Mouse (Mus musculus) liver, adult 2 months (tissue): ENCODE results near the gene Grin3b. TPM values are rescaled to one million over a fixed set of nuclear protein-coding genes. Genes with fewer than 3 reads are reported as not detected.

ENCODE experiments used
- DNase-seq: peaks from one replicate; pipeline ENCODE4 v3.0.0-alpha.2; 2011; ENCODE audit warnings: low read depth, low spot score; ENCODE audit errors: extremely low read depth
- H3K27ac ChIP-seq: fragments of 200-500 bp; replicated peaks from 2 replicates; pipeline ENCODE4 v1.5.1; 2012; ENCODE audit warnings: low read depth, mild to moderate bottlenecking, control low read depth, inconsistent platforms, low read length; ENCODE audit not compliant: insufficient read depth
- H3K27me3 ChIP-seq: fragments of 200-500 bp; 2 replicates; pipeline ENCODE4 v1.6.1; 2012; ENCODE audit warnings: mild to moderate bottlenecking, moderate library complexity, low read length, inconsistent platforms; ENCODE audit not compliant: control insufficient read depth, insufficient read depth
- H3K36me3 ChIP-seq: fragments of 200-500 bp; 2 replicates; pipeline ENCODE4 v1.6.1; 2012; ENCODE audit warnings: low read length, inconsistent platforms; ENCODE audit not compliant: control insufficient read depth, insufficient read depth
- H3K4me1 ChIP-seq: fragments of 200-500 bp; 2 replicates; pipeline ENCODE4 v1.6.1; 2011; ENCODE audit warnings: low read length; ENCODE audit not compliant: control insufficient read depth, insufficient read depth
- H3K4me3 ChIP-seq: fragments of 200-500 bp; 2 replicates; pipeline ENCODE4 v1.5.1; 2011; ENCODE audit warnings: low read depth, mild to moderate bottlenecking, control low read depth, low read length, moderate library complexity; ENCODE audit not compliant: insufficient read depth
- H3K79me2 ChIP-seq: fragments of 200-500 bp; 2 replicates; pipeline ENCODE4 v1.6.1; 2012; ENCODE audit warnings: inconsistent platforms, mild to moderate bottlenecking, low read length, moderate library complexity; ENCODE audit not compliant: control insufficient read depth, insufficient read depth
- H3K9ac ChIP-seq: fragments of 200-500 bp; 2 replicates; pipeline ENCODE4 v1.6.1; 2012; ENCODE audit warnings: low read depth, mild to moderate bottlenecking, control low read depth, inconsistent platforms, low read length
- CTCF ChIP-seq: fragments of 200-500 bp; IDR thresholded peaks from 2 replicates; pipeline ENCODE4 v1.5.1; 2011; ENCODE audit warnings: low read depth, low read length, control low read depth
- POLR2A ChIP-seq: fragments of 200-500 bp; IDR thresholded peaks from 2 replicates; pipeline ENCODE4 v1.6.1; 2011; ENCODE audit warnings: low read length, control low read depth; ENCODE audit not compliant: insufficient read depth; ENCODE audit errors: extremely low read depth
- WGBS: fragments of 180-500 bp; shearing (Covaris S2); methylation state at CpG from one replicate; pipeline ENCODE4 v1.1.7; 2018; 5-methylcytosine and 5-hydroxymethylcytosine counted together
- polyA plus RNA-seq: library from polyadenylated mRNA; depleted of rRNA; stranded (reverse); fragments of >200 nt; gene quantifications from 2 replicates; pipeline ENCODE4 v1.2.3, GENCODE M21; 2012
- total RNA-seq: library from RNA; depleted of rRNA; stranded (reverse); fragments of >200 nt; gene quantifications from 2 replicates; pipeline ENCODE4 v1.2.3, GENCODE M21; 2014

Gene Grin3b
- total and polyA plus RNA-seq, 2 experiments, result 0.18 to 0.45 TPM

- DNase-seq, result no peak
- H3K36me3 ChIP-seq, result no peaks in the 10 kb centered on the region
- H3K27ac ChIP-seq, result peak overlapping the region; percentile 59; the same call in 1 of the 2 replicates
- H3K27me3 ChIP-seq, result no peaks in the 10 kb centered on the region
- H3K9ac ChIP-seq, result no peak overlapping the region
- H3K4me1 ChIP-seq, result peaks cover 36% of the 10 kb centered on the region
- no peaks in the 10 kb centered on the region for H3K79me2 ChIP-seq
- WGBS, result 53% methylated on average over 1 of the region's 1 CpGs
- no peak overlapping the region for H3K4me3 ChIP-seq
- TF ChIP-seq POLR2A (no peak), CTCF (no peak)
Observed at GRCm38 (mm10) chr10:79968181-79968580, 2.3 kb upstream of the Grin3b start.

GRCm38 (mm10) chr10:79969124-79969568, 1.4 kb upstream of the Grin3b start:
- Histone ChIP-seq H3K4me1 (peaks cover 36% of the 10 kb centered on the region), H3K27ac (peak overlapping the region; percentile 42), H3K79me2 (no peaks in the 10 kb centered on the region), H3K9ac (no peak overlapping the region), H3K27me3 (no peaks in the 10 kb centered on the region), H3K4me3 (no peak overlapping the region), H3K36me3 (no peaks in the 10 kb centered on the region)
- peak; percentile 71 for DNase-seq
- WGBS, result 20% methylated on average over 3 of the region's 3 CpGs
- no peak for TF ChIP-seq CTCF
- TF ChIP-seq POLR2A, result no peak

- TF ChIP-seq POLR2A (no peak), CTCF (no peak)
- Histone ChIP-seq H3K79me2 (no peaks in the 10 kb centered on the region), H3K27me3 (no peaks in the 10 kb centered on the region), H3K36me3 (peaks cover 6% of the 10 kb centered on the region; the same call in 1 of the 2 replicates), H3K27ac (no peak overlapping the region), H3K4me1 (peaks cover 35% of the 10 kb centered on the region), H3K4me3 (no peak overlapping the region; the same call in 1 of the 2 replicates), H3K9ac (peak overlapping the region; percentile 32)
- WGBS, result 14% methylated on average over 21 of the region's 21 CpGs
- DNase-seq, result no peak
Observed at GRCm38 (mm10) chr10:79971183-79971497, 625 bp downstream of the Grin3b start.

GRCm38 (mm10) chr10:79972831-79973230, 2.3 kb downstream of the Grin3b start:
- H3K4me3 ChIP-seq, result no peak overlapping the region
- DNase-seq, result peak; percentile 71
- no peak overlapping the region for H3K9ac ChIP-seq
- peaks cover 22% of the 10 kb centered on the region for H3K4me1 ChIP-seq
- TF ChIP-seq POLR2A (no peak), CTCF (no peak)
- whole genome bisulfite sequencing, result 19% methylated on average over 14 of the region's 14 CpGs
- peaks cover 21% of the 10 kb centered on the region for H3K36me3 ChIP-seq
- no peaks in the 10 kb centered on the region for H3K79me2 ChIP-seq
- H3K27ac ChIP-seq, result no peak overlapping the region
- H3K27me3 ChIP-seq, result no peaks in the 10 kb centered on the region

- Histone ChIP-seq H3K27ac (no peak overlapping the region), H3K9ac (no peak overlapping the region), H3K27me3 (no peaks in the 10 kb centered on the region), H3K36me3 (peaks cover 31% of the 10 kb centered on the region), H3K4me1 (peaks cover 10% of the 10 kb centered on the region), H3K4me3 (no peak overlapping the region), H3K79me2 (no peaks in the 10 kb centered on the region)
- no peak for DNase-seq
- TF ChIP-seq CTCF (no peak), POLR2A (no peak)
- WGBS, result 90% methylated on average over 21 of the region's 21 CpGs
Observed at GRCm38 (mm10) chr10:79974087-79974486, 3.6 kb downstream of the Grin3b start.

- Histone ChIP-seq H3K4me3 (no peak overlapping the region), H3K79me2 (no peaks in the 10 kb centered on the region), H3K27ac (no peak overlapping the region), H3K4me1 (peaks cover 5% of the 10 kb centered on the region), H3K36me3 (peaks cover 31% of the 10 kb centered on the region), H3K9ac (no peak overlapping the region), H3K27me3 (no peaks in the 10 kb centered on the region)
- no peak for DNase-seq
- 87% methylated on average over 8 of the region's 8 CpGs for WGBS
- TF ChIP-seq POLR2A (no peak), CTCF (no peak)
Observed at GRCm38 (mm10) chr10:79974668-79975067, 4.2 kb downstream of the Grin3b start.
